Mouse (Mus musculus) small intestine, adult 2 months (tissue): ENCODE measurements around the gene Kcna2. TPM values are rescaled to one million over a fixed set of nuclear protein-coding genes. Genes with fewer than 3 reads are reported as not detected.

Experiments
- H3K27ac ChIP-seq: fragments of 200-500 bp; 2 replicates; pipeline ENCODE4 v1.5.1; 2012; ENCODE audit warnings: low read depth, low read length, control low read depth, inconsistent platforms; ENCODE audit not compliant: insufficient read depth
- H3K27me3 ChIP-seq: fragments of 200-500 bp; 2 replicates; pipeline ENCODE4 v1.6.1; 2012; ENCODE audit warnings: mild to moderate bottlenecking, moderate library complexity, low read length, inconsistent platforms; ENCODE audit not compliant: control insufficient read depth, insufficient read depth
- H3K36me3 ChIP-seq: fragments of 200-500 bp; 2 replicates; pipeline ENCODE4 v1.6.1; 2012; ENCODE audit warnings: mild to moderate bottlenecking, low read length, control low read depth, inconsistent platforms; ENCODE audit not compliant: control insufficient read depth, insufficient read depth
- H3K4me1 ChIP-seq: fragments of 200-500 bp; 2 replicates; pipeline ENCODE4 v1.6.1; 2012; ENCODE audit warnings: low read length, inconsistent platforms, mixed read lengths; ENCODE audit not compliant: control insufficient read depth, insufficient read depth, insufficient read length
- H3K4me3 ChIP-seq: fragments of 200-500 bp; 2 replicates; pipeline ENCODE4 v1.5.1; 2012; ENCODE audit warnings: low read depth, mild to moderate bottlenecking, control low read depth, inconsistent platforms, low read length, moderate library complexity
- CTCF ChIP-seq: fragments of 200-500 bp; IDR thresholded peaks from 2 replicates; pipeline ENCODE4 v1.5.1; 2012; ENCODE audit warnings: low read depth, mild to moderate bottlenecking, control low read depth, inconsistent platforms, low read length, moderate library complexity, mixed read lengths; ENCODE audit not compliant: insufficient replicate concordance, insufficient read length; ENCODE audit errors: extremely low read depth
- POLR2A ChIP-seq: fragments of 200-500 bp; IDR thresholded peaks from 2 replicates; pipeline ENCODE4 v1.6.1; 2012; ENCODE audit warnings: low read depth, mild to moderate bottlenecking, control low read depth, inconsistent platforms, low read length, moderate library complexity
- WGBS: fragments of 180-500 bp; shearing (Covaris S2); methylation state at CpG from one replicate; pipeline ENCODE4 v1.1.7; 2018; 5-methylcytosine and 5-hydroxymethylcytosine counted together
- polyA plus RNA-seq: library from polyadenylated mRNA; depleted of rRNA; stranded (reverse); fragments of >200 nt; gene quantifications from 2 replicates; pipeline ENCODE4 v1.2.3, GENCODE M21; 2012; rRNA removed

Kcna2 gene
- 0.46 and 0.48 TPM in 2 replicates for polyA plus RNA-seq

- 8% methylated on average over 16 of the region's 16 CpGs for WGBS
- H3K27ac ChIP-seq, result no peak within 1 kb of the TSS
- no peaks in the 10 kb centered on the region for H3K36me3 ChIP-seq
- TF ChIP-seq POLR2A (no peak), CTCF (no peak)
- peaks cover 29% of the 10 kb centered on the region for H3K27me3 ChIP-seq
- peak within 1 kb of the TSS; percentile 58 for H3K4me3 ChIP-seq
- no peaks in the 10 kb centered on the region for H3K4me1 ChIP-seq
Observed at GRCm38 (mm10) chr3:107100811-107101455, at the start of gene Kcna2. Kcna2 (plus strand) TSS chr3:107101146.

- Histone ChIP-seq H3K27me3 (no peaks in the 10 kb centered on the region), H3K4me1 (no peaks in the 10 kb centered on the region), H3K4me3 (no peak overlapping the region), H3K36me3 (no peaks in the 10 kb centered on the region), H3K27ac (no peak overlapping the region)
- TF ChIP-seq CTCF (no peak), POLR2A (no peak)
- WGBS, result 89% methylated on average over 1 of the region's 1 CpGs
Observed at GRCm38 (mm10) chr3:107061468-107061867, 39.5 kb upstream of the Kcna2 start.

- 38% methylated on average over 1 of the region's 1 CpGs for WGBS
- H3K27ac ChIP-seq, result no peak overlapping the region
- no peaks in the 10 kb centered on the region for H3K4me1 ChIP-seq
- TF ChIP-seq POLR2A, result no peak
- TF ChIP-seq CTCF, result no peak
- H3K4me3 ChIP-seq, result no peak overlapping the region
- no peaks in the 10 kb centered on the region for H3K27me3 ChIP-seq
- H3K36me3 ChIP-seq, result no peaks in the 10 kb centered on the region
Observed at GRCm38 (mm10) chr3:107062771-107063170, 38.2 kb upstream of the Kcna2 start.

GRCm38 (mm10) chr3:107065510-107066095 is 35.3 kb upstream of the Kcna2 start:
- WGBS, result 74% methylated on average over 6 of the region's 6 CpGs
- H3K36me3 ChIP-seq, result no peaks in the 10 kb centered on the region

GRCm38 (mm10) chr3:107066165-107066850 is 34.6 kb upstream of the Kcna2 start:
- no peak for TF ChIP-seq CTCF
- no peak for TF ChIP-seq POLR2A
- no peak overlapping the region for H3K27ac ChIP-seq
- WGBS, result 84% methylated on average over 7 of the region's 7 CpGs
- H3K27me3 ChIP-seq, result no peaks in the 10 kb centered on the region
- H3K4me3 ChIP-seq, result no peak overlapping the region
- H3K4me1 ChIP-seq, result no peaks in the 10 kb centered on the region
- no peaks in the 10 kb centered on the region for H3K36me3 ChIP-seq

More at GRCm38 (mm10) chr3:107065510-107066095, 35.3 kb upstream of the Kcna2 start:
- no peak for TF ChIP-seq POLR2A
- no peak for TF ChIP-seq CTCF
- H3K27me3 ChIP-seq, result no peaks in the 10 kb centered on the region
- H3K4me1 ChIP-seq, result no peaks in the 10 kb centered on the region
- no peak overlapping the region for H3K27ac ChIP-seq
- no peak overlapping the region for H3K4me3 ChIP-seq

- TF ChIP-seq CTCF (no peak), POLR2A (no peak)
- 71% methylated on average over 6 of the region's 6 CpGs for WGBS
- H3K27me3 ChIP-seq, result no peaks in the 10 kb centered on the region
- H3K27ac ChIP-seq, result no peak overlapping the region
- H3K4me3 ChIP-seq, result no peak overlapping the region
- no peaks in the 10 kb centered on the region for H3K4me1 ChIP-seq
- no peaks in the 10 kb centered on the region for H3K36me3 ChIP-seq
Observed at GRCm38 (mm10) chr3:107067245-107067644, 33.7 kb upstream of the Kcna2 start.

GRCm38 (mm10) chr3:107073863-107074262 is 27.1 kb upstream of the Kcna2 start:
- Histone ChIP-seq H3K27me3 (no peaks in the 10 kb centered on the region), H3K4me3 (no peak overlapping the region), H3K36me3 (no peaks in the 10 kb centered on the region), H3K27ac (no peak overlapping the region), H3K4me1 (no peaks in the 10 kb centered on the region; the same call in 1 of the 2 replicates)
- WGBS, result 52% methylated on average over 2 of the region's 2 CpGs
- TF ChIP-seq POLR2A, result no peak
- peak; percentile 8; the same call in 1 of the 2 replicates for TF ChIP-seq CTCF
